Mouse (Mus musculus) Muller cell, postnatal 12 days (primary cell): ENCODE measurements around the gene Actg1.
"Not testable (repeated sequence)": the region's sequence is repeated elsewhere in the genome, so short reads cannot be mapped to it uniquely, and the experiment has no call there.

Experiments used
- DNase-seq: peaks from one replicate; pipeline ENCODE4 v3.0.0-alpha.2; 2015; ENCODE audit errors: inconsistent ontology term

Gene Actg1

DNA sequence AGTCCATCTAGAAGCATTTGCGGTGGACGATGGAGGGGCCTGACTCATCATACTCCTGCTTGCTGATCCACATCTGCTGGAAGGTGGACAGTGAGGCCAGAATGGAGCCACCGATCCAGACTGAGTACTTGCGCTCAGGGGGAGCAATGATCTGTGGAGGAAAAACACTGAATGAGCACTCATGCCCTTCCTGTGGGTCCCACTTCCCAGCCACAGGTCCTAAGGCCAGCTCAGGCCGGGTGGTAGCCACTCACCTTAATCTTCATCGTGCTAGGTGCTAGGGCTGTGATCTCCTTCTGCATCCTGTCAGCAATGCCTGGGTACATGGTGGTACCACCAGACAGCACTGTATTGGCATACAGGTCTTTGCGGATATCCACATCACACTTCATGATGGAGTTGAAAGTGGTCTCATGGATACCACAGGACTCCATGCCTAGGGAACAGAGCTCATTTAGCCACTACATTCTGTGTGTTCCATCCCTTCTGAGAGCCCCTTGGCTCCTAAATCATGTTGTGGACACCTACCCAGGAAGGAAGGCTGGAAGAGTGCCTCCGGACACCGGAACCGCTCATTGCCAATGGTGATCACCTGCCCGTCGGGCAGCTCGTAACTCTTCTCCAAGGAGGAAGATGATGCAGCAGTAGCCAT, 1.8 kb downstream of the Actg1 start:
- DNase-seq: not testable (repeated sequence)

DNA sequence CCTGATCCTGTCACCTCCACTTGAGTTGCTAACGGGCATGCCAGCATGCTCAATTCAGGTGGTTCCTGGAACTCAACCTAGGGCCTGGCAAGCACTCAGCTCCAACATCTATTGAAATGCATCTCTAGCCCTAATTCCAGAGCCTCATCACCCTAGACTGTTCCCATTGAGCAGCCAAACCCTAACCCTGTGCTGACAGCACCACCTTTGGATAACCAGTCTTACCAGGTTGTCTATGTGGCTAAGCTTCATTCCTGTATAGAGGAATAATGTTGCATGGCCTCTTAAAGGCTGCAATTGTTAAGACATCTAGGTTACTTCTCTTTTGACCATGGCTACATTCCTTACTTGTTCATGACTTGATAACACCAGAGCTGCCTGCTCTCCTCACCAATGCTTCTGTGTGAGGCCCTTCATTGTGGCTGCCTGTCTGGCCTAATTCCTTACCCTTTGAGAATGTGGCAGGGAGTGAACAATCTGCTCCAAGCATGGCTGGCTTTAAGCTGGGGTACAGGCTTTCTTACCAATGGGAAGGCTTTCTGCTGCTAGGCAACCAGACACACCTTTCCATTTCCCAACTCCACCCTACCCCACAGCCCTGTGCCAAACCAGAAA, 3.2 kb downstream of the Actg1 start:
- no peak for DNase-seq

DNA sequence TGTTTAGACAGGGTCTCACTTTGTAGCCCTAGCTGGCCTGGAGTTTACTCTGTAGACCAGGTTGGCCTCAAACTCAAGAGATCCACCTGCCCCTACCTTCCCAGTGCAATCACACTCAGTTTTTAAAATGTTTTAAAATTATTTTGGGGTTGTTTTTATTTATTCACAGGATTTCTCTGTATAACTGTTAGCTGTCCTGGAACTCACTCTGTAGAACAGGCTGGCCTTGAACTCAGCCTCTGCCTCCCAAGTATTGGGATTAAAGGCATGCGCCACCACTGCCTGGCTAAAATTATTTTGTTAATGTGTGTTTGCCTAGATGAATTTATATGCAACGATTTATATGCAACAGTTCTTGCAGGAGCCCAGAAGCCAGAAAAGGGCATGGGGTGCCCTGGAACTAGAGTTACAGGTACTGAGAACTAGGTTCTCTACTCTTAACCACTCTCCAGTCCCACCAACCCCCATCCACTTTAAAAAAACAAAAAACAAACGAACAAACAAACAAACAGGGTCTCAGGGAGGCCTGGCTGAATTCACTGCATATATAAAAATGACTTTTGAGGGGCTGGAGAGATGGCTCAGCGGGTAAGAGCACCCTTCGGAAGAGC, 3.9 kb downstream of the Actg1 start:
- peak; percentile 25 for DNase-seq

DNA sequence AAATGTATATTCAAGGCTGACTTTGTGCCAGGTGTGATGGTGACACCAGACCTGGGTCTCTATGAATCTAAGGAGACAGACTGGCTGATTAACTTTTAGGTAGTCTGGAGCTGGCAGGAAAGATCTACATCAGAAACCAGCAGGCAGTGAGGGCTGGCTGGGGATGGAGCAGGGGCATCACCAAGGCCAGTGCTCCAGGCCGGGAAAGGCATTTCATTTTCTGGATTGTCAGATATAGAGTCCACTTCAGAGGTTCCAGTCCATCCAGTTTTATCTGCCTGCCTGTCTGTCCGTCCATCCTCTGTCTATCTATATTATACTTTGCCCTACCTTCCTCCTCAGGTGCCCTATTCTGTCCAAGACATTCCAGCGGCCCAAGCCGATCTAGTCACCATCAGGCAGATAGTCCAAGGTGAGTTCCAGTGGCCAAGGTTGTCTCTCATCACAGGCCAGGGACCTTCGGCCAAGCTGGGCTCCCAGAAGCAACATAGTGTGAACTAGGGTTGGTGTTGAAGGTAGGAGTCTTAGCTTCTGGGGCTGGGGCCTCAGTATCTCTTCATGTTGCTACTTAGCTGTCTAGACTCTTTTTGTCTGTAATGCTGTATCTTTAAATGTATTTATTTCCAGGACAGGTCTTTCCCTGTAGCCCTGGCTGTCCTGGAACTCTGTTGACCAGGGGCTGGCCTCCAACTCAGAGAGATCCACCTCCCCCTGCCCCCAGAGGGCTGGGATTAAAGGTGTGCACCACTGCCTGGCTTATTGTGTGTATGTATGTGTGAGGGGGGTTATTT, 4.6 kb downstream of the Actg1 start:
- peak; percentile 78 for DNase-seq

DNA sequence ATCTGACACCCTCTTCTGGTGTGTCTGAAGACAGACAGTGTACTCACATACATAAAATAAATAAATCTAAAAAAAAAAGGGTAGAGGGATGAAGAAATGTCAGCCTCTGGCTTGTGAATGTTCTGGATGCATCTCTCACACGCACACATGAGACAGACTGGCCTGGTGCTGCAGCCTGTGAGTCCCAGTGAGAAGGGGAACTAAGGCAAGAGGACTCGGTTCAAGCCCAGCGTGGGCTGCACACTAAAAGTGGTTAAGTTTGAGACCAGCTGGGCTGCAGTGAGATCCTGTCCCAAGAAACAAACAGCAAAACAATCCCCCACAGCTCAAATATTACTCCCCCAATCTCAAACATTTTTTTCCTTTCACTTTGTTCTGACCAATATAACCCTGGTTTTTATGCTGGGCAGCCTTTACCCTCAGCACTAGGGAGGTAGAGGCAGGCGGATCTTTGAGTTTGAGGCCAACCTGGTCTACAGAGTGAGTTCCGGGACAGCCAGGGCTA, 5.6 kb downstream of the Actg1 start:
- no peak for DNase-seq

DNA sequence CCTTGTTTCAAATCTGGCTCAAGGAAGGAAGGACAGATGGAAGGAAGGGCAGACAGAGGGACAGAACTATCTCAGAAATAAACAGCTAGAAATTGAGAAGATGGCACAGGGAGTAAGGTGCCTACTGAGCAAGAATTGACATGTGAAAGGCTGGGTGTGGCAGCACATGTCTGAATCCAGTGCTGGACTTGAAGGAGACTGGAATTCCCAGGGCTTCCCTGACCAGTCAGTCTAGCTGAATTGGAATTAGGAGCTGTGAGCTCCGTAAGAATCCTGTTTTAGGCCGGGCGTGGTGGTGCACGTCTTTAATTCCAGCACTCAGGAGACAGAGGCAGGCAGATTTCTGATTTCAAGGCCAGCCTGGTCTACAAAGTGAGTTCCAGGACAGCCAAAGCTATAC, 6.7 kb downstream of the Actg1 start:
- DNase-seq: no peak

DNA sequence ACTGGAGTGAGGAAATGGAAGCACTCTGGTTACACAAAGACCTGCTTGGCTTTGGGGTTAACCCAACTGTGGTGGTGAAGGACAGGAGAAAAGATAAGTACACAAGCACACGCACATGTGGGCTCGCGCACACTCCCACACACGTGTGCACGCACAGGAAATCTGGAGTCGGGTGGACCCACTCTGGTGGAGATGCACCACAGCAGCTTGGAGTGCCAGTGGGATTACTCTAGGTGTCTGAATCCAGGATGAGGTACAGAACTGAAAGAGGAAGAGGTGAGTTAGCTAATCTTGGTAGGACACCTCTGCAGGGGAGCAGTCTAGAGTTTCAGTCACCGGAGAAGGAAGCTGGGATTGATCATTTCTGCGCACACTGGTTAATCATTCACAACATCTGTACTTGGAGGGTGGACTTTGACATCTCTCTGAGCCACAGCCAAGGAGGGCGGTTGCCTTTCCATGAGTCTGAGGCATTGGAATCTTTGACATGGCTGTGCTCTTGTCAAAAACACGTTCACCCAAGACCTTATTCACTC, 8.3 kb downstream of the Actg1 start:
- DNase-seq: no peak

DNA sequence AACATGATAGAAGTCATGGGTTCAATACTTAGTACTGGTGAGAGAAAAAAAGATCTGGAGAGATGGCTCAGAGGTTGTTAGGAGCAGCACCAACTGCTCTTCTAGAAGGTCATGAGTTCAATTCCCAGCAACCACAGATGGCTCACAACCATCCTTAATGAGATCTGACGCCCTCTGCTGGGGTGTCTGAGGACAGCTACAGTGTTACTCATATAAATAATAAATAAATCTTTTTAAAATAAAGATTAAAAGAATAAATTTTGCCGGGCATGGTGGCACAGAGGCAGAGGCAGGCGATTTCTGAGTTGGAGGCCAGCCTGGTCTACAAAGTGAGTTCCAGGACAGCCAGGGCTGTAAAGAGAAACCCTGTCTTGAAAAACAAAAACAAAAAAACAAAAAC, 9.6 kb downstream of the Actg1 start:
- DNase-seq: no peak

DNA sequence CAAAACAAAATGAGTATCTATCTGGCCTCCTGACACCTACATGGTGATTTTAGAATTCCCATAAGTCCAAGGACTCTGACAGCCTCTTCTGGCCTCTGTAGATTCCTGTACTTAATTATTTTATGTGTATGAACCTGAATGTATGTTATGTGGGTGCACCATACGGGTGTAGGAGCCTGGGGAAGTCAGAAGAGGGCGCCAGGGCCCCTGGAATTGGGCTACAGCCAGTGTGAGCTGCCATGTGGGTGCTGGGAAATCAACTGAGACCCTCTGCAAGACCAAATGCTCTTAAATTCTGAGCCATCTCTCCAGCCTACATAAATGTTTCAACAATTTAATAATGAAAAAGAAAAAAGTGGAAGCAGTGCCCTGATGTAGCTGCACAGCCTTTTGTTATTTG, 10.9 kb downstream of the Actg1 start:
- no peak for DNase-seq

DNA sequence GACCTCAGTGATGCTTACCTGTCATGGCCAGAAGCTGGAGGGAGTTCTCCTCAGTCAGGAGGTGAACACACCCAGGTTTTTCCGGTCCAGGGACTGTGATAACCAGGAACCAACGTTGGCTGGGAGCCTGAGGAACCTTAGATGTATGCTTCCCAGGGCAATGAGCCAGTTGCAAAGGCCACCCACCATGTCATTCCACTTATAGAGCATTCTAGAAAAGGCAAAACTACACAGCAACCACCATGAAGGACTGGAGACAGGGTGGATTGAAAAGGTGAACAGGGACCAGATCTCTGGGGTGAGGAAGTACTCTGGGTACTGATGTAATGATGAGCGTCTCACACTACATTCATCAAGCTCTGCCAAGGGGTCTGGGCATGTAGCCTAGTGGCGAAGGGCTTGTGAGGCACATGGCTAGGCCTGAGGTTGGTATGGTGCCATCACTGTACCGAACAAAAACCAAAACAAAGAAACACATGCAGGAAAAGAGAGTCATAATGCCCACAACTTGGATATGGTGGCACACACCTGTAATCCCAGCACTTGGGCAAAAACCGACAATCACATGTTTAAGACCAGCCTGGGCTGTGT, 12.8 kb downstream of the Actg1 start:
- peak; percentile 50 for DNase-seq

DNA sequence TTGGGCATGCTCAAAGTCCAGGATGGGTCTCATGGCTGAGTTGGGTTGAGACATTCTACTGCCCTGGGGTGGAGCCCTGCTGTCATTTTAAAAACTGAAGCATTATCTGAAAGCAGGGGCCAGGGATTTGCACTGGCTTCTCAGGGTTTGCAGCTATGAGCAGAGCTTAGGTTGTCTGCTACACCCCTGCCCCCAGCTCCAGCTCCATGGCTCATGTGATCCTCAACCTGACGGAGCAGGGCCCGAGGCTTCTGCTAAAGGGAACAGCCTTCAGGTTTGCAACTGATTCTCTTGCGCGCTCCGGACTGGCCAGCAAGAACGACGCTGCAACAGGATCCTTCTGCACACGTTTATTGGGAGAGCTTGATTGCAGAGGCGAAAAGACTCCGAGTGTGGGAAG, 28.2 kb downstream of the Actg1 start:
- no peak for DNase-seq

DNA sequence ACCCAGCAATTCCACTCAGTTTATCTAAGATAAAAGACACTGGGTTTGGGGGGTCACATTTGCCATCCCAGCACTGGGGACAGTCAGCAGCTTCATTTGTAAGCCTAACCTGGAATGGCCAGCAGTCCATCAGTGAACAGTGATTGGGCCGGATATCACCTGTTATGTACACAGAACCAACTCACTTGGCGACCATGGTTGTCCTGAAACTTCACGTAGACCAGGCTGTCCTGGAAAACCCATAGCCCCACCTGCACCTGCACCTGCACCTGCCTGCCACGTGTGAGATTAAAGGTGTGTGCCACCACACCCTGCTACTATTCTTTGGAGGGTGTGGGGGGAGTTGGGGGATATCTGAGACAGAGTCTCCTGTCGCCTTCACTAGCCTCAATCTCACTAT, 29.0 kb downstream of the Actg1 start:
- DNase-seq: no peak

DNA sequence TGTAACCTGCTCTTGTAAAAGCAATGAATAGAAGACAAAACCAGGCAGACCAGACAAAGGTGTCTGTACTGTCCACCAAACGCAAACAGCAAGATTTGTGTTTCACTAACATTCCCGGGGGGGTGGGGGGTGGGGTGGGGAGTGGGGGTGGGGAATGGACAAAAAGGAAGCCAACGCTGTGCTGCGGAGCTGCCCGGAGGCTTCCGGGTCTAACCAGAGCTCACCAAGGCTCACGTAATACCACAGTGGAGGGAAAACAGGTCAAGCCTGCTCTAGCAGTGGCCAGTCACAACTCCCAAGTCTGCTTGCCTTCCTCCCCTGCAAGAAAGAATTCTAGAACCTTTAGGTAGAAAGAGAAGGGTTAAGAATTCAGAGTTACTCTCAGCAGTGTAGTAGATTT, 30.9 kb downstream of the Actg1 start:
- DNase-seq: no peak

DNA sequence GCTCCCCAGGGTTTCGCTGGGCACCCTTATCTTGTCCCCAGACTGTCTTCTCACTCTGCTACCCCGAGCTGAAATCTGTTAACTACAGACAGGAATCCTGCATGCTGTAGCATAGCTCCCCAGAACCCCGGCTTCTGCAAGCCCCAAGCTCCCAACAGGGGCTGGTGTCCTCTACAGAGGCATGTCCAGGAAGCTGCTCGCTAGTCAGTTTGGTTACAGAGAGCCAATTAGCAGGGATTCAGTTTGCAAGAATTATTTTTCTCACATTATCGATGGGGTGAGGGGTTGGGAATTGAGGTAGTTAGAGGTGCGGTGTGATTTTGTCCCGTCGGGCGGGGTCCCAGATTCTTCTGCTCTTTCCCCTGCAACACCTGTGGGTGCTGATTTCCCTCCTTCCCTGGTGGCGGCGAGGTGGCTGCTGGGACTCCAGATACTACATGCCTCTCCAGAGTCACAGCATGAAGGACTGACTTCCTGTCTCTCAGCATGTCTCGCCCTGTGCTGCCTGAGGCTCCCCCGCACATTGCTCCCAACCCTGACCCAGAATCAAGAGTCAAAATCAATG, 31.6 kb downstream of the Actg1 start:
- no peak for DNase-seq

DNA sequence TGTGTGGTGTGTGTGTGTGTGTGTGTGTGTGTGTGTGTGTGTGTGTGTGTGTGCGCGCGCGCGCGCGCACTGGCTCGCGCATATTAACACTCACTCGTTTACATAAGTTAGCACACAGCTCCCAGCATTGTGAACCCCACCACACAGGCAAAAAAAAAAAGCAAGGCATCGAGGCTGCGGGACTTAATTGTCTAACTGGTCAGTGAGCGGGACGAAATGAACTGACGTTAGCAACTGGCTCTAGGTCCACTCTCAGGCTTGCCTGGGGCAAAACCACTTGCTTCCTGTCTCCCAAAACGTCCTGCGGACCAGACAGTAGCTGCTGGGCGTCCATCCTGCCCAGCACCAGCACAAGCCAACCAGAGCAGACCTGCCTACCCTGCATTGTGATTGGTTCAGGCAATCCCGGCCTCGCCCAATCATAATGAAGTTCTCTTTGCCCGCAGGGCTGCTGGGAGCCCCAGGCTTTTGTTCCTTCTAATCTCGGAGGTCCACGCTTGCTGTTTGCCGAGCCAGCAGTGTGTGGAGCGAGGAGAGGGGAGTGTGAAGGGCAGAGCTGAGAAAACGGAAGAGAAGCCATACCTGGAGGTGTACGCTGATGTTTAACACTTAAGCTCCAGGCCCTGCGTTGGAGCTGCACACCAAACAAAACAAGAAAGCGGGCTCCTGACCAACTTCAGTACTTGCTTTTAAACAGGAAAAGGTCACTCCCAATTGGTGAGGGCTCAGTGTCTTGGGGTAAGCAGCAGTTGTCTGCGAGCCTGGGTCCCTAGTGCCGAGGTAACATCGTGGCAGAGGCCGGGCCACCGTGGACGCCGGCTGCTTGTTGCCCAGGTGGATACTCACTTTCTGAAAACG, 32.3 kb downstream of the Actg1 start:
- peak; percentile 97 for DNase-seq

DNA sequence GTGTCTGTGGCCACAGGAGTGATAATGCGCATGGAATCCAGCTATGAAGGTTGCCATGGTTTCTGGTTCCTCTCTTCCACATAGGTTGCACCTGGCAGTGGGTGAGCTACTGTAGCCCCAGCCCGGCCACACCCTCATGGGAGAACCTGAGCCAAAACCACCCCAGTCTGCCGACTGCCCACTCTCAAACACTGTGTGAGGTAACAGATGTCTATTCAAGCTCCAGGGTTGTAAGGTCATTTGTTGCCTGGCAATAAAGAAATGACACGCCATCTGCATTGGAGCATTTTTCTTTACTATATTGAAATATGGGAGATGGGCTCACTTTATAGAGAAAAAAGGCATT, 33.0 kb downstream of the Actg1 start:
- DNase-seq: peak; percentile 69

DNA sequence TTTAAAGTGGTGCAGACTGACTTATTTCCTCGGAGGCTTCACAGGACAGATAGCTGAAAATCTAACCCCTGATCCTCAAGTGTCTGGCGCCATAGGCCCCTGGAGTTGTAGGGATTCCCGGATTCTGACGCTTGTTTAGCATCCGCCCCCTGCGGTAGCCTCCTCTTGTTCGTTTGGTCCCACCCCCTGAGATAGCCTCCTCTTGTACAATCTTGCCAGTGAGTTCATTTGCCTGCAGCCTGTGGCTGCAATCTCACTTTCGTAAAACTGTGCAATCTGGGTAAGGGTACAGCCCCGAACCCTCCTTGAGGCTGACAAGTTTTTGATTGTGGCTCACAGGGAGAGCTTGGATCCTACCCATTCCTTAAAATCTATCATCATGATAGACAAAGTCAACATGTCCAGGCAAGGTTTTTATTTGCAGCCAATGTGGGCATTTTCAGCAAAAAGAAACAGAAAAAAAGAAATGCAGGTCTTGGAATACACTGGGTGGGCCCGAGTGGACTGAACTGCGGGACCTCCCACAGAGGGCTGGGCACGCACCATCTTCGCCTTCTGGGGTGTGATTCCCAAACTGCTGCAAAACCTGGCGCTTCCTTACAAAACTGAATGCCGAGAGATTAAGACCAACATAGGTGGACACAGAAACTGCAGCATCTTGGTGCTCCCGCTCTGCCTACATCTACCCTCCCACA, 33.5 kb downstream of the Actg1 start:
- DNase-seq: no peak

DNA sequence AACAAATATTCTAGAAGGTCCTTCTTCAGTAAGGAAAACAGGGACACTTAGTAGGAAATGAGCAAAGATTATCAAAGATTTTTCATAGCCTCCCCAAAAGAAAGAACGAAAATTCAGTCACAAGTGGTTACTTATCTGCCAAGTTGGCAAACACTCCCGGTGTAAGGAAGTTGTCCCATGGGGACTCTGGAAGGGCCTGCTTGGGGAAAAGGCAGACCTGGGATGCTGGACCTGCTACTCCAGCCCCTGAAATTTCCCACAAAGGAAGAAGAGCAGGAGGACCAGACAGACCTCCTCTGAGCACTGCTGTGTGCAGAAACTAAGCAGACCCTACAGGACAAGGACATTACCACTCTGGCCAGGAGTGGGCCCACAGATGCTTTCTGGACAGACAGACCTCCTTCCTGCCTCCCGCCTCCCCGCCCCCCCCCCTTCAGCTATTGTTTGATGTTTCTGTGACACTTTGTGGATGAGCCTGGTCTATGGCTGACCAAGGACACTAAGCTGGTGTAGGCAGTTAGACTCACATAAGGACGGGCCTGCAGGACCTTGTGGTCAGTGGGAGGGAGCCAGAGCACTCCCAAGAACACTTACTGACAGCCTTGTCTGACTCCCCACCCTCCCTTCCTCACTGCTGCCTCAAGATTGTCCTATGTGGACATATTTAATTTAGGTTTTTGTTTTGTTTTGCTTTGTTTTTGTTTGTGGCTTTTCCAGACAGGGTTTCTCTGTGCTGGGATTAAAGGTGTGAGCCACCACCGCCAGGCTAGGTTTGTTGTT, 34.2 kb downstream of the Actg1 start:
- DNase-seq: no peak

DNA sequence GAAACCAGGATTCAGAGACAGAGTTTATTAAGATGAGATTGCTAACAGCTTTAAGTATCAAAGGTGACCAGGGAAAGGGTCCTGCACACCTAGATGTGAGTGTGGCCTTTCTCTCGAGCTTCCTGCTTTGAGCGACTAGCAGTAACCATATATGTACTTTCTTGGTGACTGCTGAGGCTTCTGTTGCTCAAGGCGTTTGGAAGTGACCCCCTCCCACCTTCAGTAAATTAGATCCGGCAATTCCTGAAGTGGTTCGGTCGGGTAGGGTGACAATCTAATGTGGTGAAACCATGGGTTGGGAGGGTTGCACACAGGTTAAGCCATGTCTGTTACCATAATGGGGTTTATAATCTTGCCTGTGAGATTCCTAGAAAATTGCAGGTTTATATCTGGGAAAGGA, 36.3 kb downstream of the Actg1 start:
- DNase-seq: no peak
